Mouse (Mus musculus) embryo, embryonic 9.5 days (tissue): Measurements from ENCODE around the gene Gramd1b.
A peak's percentile ranks its signal among the peaks of the same experiment; 100 is the strongest.

Source experiments
- DNase-seq: peaks from one replicate; pipeline ENCODE4 v3.0.0-alpha.2; 2017; ENCODE audit errors: extremely low spot score

Gene Gramd1b

GRCm38 (mm10) chr9:40268748-40269102, 262.5 kb downstream of the Gramd1b start:
- DNase-seq = no peak

- DNase-seq = peak; percentile 4
Measured at GRCm38 (mm10) chr9:40268040-40268747, 263.0 kb downstream of the Gramd1b start.

- no peak for DNase-seq
Measured at GRCm38 (mm10) chr9:40263874-40264273, 267.3 kb downstream of the Gramd1b start.

- no peak for DNase-seq
Measured at GRCm38 (mm10) chr9:40252459-40252858, 278.7 kb downstream of the Gramd1b start.

- DNase-seq = no peak
Measured at GRCm38 (mm10) chr9:40249106-40249505, 282.1 kb downstream of the Gramd1b start.

- no peak for DNase-seq
Measured at GRCm38 (mm10) chr9:40246702-40247101, 284.5 kb downstream of the Gramd1b start.

- DNase-seq = no peak
Measured at GRCm38 (mm10) chr9:40245974-40246665, 285.1 kb downstream of the Gramd1b start.

- DNase-seq = no peak
Measured at GRCm38 (mm10) chr9:40245466-40245865, 285.7 kb downstream of the Gramd1b start.
